Mouse (Mus musculus) E14TG2a.4 (cell line): ENCODE data around the gene Mcm2.

Experiments used
- CTCF ChIP-seq: conservative IDR thresholded peaks from 2 replicates; pipeline ENCODE4 v1.5.1; 2014; ENCODE audit warnings: low read length
- NANOG ChIP-seq: IDR thresholded peaks from 2 replicates; pipeline ENCODE4 v1.6.1; 2014; ENCODE audit warnings: borderline replicate concordance, low read length, mixed read lengths

GRCm38 (mm10) chr6:88854509-88854908 is 44.1 kb downstream of the Mcm2 start:
- TF ChIP-seq CTCF (no peak), NANOG (no peak)
